Mouse (Mus musculus) megakaryocyte, adult 5-6 weeks (primary cell): ENCODE measurements around the gene Dtd2. TPM values are rescaled to one million over a fixed set of nuclear protein-coding genes. Genes with fewer than 3 reads are reported as not detected.

Source experiments
- ATAC-seq: 2 replicates; pipeline ENCODE4 v1.8.0; 2016; ENCODE audit warnings: mild to moderate bottlenecking, inconsistent platforms; ENCODE audit not compliant: poor library complexity, severe bottlenecking
- total RNA-seq, 2 experiments: library from RNA; stranded (forward) in 1 of 2; stranded (reverse) in 1 of 2; fragments of 153-499, 151-499 nt in 1 of 2; fragments of 221-1000, 200-1000 nt in 1 of 2; gene quantifications; 2 replicates each; pipeline versions ENCODE4 v1.2.3 to v1.2.4; 2015 to 2017

The Dtd2 gene
- total RNA-seq (2015) (7.5 and 9.1 TPM in 2 replicates), total RNA-seq (2017) (6.0 and 8.6 TPM in 2 replicates)

GRCm38 (mm10) chr12:52005877-52006632 lies at the start of gene Dtd2:
Gene Dtd2 (minus strand): TSS chr12:52006501.
- ATAC-seq: peak; percentile 95

DNA sequence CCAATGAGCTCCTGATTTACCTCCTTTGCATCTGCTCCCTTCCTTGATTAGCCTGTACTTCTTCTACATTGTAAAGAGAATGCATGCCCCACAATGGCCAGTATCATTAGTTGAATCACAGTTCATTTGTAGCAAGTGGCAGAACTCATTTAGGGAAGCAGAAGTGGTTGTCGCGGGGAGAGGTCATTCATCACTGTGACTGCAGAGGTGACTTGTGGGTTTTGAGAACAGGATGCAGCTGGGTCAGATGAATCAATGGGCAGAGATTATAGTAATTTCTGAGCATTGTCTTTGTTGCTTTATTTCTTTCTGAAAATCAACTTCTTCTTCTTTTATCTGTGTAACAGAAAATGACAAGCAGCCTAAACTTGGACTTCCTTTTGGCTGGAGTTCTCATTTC lies 43.0 kb upstream of the Dtd2 start:
- peak; percentile 87 for ATAC-seq

- no peak for ATAC-seq
Observed at GRCm38 (mm10) chr12:52046371-52046770, 40.1 kb upstream of the Dtd2 start.

DNA sequence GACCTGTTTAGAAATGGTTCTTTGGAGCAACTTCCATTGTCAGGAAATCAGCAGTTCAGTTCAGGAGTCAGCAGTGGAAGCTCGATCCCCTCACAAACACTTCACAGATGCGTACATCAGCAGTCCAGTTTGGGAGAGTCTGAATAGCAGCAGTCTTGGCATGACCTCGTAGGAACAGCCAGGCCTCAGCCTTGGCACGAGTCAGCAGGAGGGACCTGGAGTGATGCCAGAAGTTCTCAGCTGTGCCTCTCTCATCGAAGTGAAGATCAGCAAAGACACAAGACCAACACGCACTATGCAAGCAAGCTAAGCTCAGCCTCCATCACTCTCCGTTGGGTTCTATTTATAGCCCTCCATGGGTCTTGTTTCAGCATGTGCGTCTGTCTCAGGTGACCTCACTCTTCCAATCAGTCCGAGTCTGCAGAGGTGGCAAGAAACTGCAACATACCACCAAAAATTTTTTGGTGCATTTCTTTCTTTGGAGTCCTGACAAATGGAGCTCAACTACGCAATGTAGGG lies 36.6 kb upstream of the Dtd2 start:
- no peak for ATAC-seq

DNA sequence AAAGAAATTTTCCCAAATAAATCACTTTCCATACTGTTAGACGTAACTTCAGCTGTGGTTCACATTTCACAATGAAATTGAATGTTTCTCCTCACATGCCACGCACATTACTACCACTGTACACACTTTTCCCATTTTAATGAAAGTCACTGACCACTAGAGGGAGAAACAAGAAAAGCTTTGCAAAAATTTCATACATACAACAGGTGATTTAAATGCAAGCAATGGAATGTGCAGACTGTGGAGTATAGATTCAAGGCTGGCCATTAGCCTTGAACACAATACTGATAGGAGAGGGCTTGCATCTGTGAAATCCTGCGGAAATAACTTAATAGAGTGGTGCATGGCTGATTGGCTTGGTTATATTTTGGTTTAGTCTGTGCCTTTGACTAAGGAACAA lies 32.1 kb upstream of the Dtd2 start:
- ATAC-seq: no peak

GRCm38 (mm10) chr12:52034956-52035355 lies 28.7 kb upstream of the Dtd2 start:
- ATAC-seq: no peak

GRCm38 (mm10) chr12:52032276-52032675 lies 26.0 kb upstream of the Dtd2 start:
- no peak for ATAC-seq

GRCm38 (mm10) chr12:52027963-52028362 lies 21.7 kb upstream of the Dtd2 start, which contains the start of gene Gpr33:
Gene Gpr33 (minus strand): TSS chr12:52028063.
- ATAC-seq: no peak

DNA sequence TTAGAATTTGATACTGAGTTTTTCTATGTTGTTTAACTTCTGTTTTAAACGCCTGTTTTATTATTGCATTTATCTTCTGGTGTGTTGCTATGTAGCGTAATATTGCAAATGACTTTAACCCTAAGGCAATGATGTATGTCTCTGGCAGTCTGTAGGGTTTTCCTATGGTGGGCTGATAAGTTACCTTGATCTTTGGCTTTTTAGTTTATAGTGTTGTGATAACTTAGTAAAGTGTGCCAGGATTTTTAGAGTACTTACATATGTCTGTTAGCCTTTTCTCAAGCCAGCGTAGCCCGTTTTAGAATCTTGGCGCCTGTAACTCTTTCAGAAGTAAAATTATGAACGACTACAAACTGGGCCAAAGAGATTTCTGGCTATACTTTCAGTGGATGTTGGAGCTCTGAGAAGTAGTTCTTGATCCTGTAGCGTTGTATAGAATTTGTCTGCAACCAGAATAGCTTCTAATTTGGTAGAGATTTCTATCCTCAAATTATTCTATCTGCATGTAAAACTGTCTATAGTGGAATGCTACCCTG lies 8.3 kb upstream of the Dtd2 start:
- ATAC-seq: no peak

DNA sequence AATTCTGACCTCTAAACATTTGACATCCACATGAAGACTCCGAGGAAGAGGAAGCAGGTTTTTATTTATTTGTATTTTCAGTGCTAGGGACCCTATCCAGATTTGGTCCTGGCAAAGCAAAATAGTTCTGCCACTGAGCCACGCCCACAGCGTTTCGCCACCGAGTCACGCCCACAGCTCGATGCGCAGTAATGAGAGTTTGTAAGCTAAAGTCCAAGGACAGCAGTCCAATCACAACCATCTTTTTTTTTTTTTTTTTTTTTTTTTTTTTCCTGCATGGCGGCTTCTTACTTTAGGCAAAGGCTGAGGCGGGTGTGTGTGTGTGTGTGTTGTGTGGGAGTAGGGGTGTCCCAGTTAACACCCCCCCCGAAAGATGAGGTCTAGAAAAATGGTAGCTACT lies 7.7 kb upstream of the Dtd2 start:
- no peak for ATAC-seq

- no peak for ATAC-seq
Observed at GRCm38 (mm10) chr12:52013274-52013673, 7.0 kb upstream of the Dtd2 start.

GRCm38 (mm10) chr12:52012159-52012558 lies 5.9 kb upstream of the Dtd2 start:
- ATAC-seq: no peak

- peak; percentile 47; the same call in 1 of the 2 replicates for ATAC-seq
Observed at GRCm38 (mm10) chr12:52010630-52010961, 4.3 kb upstream of the Dtd2 start.

DNA sequence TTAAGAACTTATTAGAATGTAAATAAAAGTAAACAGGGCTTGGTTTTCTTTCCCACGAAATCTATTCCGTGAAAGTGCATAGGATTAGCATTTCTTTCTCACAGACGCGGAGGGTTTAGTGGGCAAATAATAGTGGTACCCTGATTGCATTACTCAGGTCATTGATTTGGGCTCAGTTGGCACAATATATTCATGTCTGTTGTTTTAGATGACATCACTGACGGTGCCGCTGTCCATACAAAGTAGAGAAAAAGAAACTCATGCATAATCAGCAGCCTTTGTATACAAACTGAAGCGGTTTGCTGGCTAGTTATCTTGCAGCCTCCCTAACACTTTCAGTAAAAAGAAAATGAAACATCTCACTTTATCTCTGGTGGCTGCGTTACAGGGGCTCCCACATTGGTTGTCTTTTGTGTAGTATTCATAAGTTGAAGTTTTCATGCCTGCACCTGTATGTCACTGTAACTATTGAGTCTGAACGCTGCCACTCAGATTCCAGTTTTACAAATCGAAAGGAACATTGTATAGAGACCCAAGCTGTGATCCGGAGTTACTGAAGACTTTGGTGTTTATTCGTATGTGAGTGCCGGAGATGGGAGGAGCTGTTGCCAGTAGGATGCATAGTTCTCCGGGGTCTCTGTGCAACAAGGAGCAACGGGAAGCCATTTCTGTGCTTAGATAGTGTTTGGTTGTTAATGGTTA lies 3.8 kb upstream of the Dtd2 start:
- no peak for ATAC-seq

GRCm38 (mm10) chr12:52006633-52006994 lies 313 bp upstream of the Dtd2 start:
- peak; percentile 26 for ATAC-seq

DNA sequence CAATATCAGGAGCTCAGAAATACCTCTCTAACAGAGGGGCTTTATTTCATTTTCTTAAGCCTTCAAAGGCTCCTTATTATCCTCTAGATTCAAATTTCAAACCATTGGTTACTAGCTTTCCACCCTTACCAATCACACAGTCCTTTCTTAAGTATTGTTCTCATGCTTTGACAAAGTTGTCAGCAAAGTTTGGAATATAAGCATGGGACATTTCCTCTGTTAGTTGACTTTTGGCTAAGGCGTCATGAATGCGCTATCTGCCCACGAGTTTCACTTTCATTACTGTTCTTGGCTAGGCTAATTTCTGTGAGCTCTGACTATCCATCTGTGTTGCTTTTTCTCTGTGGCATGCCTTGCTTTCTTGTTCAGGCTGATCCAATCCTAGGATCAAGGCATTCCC lies 3.6 kb downstream of the Dtd2 start:
- ATAC-seq: no peak

GRCm38 (mm10) chr12:52001544-52001943 lies 4.8 kb downstream of the Dtd2 start:
- ATAC-seq: peak; percentile 72

- no peak for ATAC-seq
Observed at GRCm38 (mm10) chr12:51998366-51998932, 7.9 kb downstream of the Dtd2 start.

DNA sequence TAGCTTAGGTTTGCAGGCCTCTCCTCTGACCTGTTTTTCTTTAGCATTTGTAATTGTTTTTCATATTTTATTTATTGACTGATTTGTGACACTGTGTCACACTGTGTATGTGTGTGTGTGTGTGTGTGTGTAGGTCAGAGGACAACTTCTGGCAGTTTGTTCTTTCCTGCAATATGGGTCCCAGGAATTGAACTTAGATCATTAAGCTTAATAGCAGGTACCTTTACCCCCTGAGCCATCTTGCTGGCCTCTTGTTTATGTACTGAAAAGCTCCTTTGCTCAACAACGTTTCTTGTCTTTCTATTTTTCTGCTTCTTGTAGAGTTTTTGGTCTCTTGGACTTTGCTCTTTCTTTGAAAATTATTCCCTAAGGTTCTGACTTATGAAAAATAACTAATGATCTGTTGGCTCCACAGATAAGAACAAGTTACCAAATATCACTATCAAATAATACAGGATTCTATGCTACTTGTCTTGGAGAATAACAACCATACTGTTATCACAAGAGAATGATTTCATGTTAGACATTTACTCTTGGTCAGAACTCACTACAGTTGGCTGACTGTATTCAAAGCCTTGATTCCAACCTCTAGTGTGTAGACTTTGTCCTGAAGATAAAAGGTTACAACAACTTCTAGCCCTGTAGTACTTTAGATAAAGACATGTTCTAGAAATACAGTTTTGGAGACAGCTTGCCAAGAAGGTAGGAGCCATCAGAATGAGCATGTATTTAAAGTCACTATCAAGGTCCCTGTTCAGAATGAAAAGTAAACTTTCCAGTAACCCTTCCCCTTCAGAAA lies 10.4 kb downstream of the Dtd2 start:
- no peak for ATAC-seq

- ATAC-seq: no peak
Observed at GRCm38 (mm10) chr12:51990629-51991028, 15.7 kb downstream of the Dtd2 start.

DNA sequence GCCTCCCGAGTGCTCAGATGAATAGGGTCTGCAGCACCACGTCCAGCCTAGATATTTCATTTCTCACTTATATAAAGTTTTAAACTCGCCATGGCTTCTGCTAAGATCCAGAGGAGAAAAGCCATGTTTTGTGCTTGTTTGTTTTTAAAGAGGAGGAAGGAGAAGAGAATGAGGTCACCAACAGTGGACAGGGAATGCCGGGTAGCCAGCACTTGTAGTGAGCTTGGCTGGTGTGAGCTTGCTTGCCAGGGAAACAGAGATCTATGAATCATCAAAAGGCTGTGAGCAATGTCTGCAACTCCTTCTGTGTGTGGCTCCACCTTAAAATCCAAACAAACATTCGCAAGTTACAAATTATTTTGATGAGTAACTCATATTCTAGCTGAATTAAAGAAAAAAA lies 17.8 kb downstream of the Dtd2 start:
- ATAC-seq: no peak
